Mouse (Mus musculus): ENCODE data around the gene Tmem220. TPM values are rescaled to one million over a fixed set of nuclear protein-coding genes. Genes with fewer than 3 reads are reported as not detected.

The Tmem220 gene
- total RNA-seq, 4 experiments from 2014 or later: 0.65 to 1.2 (median 0.90) TPM

Other genes with a start within 250 kb of the Tmem220 start
- gene Pirt, start 113.2 kb upstream of the Tmem220 start, total RNA-seq (2022): under 1 TPM in 3 of 4 experiments, not detected in 1; 0.12 to 0.16 (median 0.15) TPM
- not detected for gene Tmem238l, start 68.5 kb upstream of the Tmem220 start, total RNA-seq (2022)
- 1 to 10 TPM; 6.0 to 9.4 (median 6.5) TPM for gene Adprm, start 27.4 kb downstream of the Tmem220 start, total RNA-seq (2022)
- gene Sco1, start 27.5 kb downstream of the Tmem220 start, total RNA-seq (2022): 1 to 10 TPM; 6.9 to 8.8 (median 7.7) TPM
- gene Myh3, start 53.1 kb downstream of the Tmem220 start, total RNA-seq (2022): 1 to 10 TPM; 4.4 to 9.9 (median 6.9) TPM
- 1,000 to 10,000 TPM; 1,182 to 1,409 (median 1,293) TPM for gene Myh2, start 145.9 kb downstream of the Tmem220 start, total RNA-seq (2022)
- 1,000 to 10,000 TPM; 1,688 to 2,471 (median 2,214) TPM for gene Myh1, start 174.9 kb downstream of the Tmem220 start, total RNA-seq (2022)
- over 10,000 TPM; 26,295 to 29,387 (median 28,090) TPM for gene Myh4, start 212.9 kb downstream of the Tmem220 start, total RNA-seq (2022)